Mouse (Mus musculus) ES-Bruce4 (cell line): Measurements from ENCODE around the gene Hoxa2.

Experiments used
- CTCF ChIP-seq: IDR thresholded peaks from one replicate; pipeline ENCODE4 v1.8.1; 2011; ENCODE audit warnings: low read depth, low read length
- EP300 ChIP-seq: IDR thresholded peaks from 2 replicates; pipeline ENCODE4 v1.6.1; 2011; ENCODE audit warnings: low read depth, low read length; ENCODE audit not compliant: insufficient read depth
- POLR2A ChIP-seq: IDR thresholded peaks from one replicate; pipeline ENCODE4 v1.8.1; 2011; ENCODE audit warnings: low read length; ENCODE audit not compliant: insufficient read depth

DNA sequence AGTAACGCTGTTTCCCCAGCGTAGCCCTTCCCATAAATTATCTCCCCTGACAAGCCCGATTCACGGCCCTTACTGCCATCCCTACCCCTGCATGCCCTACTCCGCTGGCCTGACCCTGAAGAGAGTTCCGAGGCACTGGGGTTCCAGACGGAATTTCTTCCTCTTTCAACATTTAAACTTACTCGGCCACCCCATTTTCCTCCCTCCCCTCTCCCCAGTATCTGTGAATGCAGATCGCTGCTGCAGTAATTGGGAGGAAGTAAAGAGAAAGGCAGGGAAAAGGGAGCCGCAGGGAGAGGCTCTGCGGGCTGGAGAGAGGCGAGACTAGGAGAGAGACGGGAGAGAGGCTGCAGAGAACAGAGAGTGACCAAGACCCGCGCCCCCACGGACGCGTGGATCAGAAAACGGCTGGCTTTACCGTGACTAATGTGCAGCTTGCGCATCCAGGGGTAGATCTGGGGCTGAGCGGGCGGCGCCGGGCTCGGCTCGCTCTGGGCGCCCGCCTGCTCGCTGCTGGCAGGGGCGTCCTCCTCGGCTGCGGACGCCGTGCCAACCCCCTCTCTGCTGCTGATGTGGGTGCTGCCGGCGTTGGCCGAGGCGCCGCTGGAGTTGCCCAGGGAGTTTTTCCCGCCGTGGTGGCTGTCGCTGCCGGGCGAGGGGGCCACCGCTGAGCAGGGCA lies 38.9 kb upstream of the Hoxa2 start:
- TF ChIP-seq POLR2A (no peak), CTCF (no peak), EP300 (no peak)
